Mouse (Mus musculus) limb, embryonic 10.5 days (tissue): Measurements from ENCODE around the gene Siah1a. TPM values are rescaled to one million over a fixed set of nuclear protein-coding genes. Genes with fewer than 3 reads are reported as not detected.

Source experiments
- DNase-seq: peaks from one replicate; pipeline ENCODE4 v3.0.0-alpha.2; 2017; ENCODE audit warnings: low spot score
- H3K27ac ChIP-seq: fragments of 300-500 bp; sonication (generic); 2 replicates; pipeline ENCODE4 v1.5.1; 2016; ENCODE audit warnings: mild to moderate bottlenecking
- H3K27me3 ChIP-seq: fragments of 300-500 bp; sonication (generic); 2 replicates; pipeline ENCODE4 v1.6.1; 2016; ENCODE audit warnings: low read depth, mild to moderate bottlenecking; ENCODE audit not compliant: poor library complexity, severe bottlenecking
- H3K36me3 ChIP-seq: fragments of 300-500 bp; sonication (generic); 2 replicates; pipeline ENCODE4 v1.6.1; 2016; ENCODE audit warnings: mild to moderate bottlenecking, moderate library complexity
- H3K4me1 ChIP-seq: fragments of 300-500 bp; sonication (generic); 2 replicates; pipeline ENCODE4 v1.6.1; 2016
- H3K4me3 ChIP-seq: fragments of 300-500 bp; sonication (generic); 2 replicates; pipeline ENCODE4 v1.5.1; 2016; ENCODE audit warnings: mild to moderate bottlenecking, moderate library complexity
- H3K9me3 ChIP-seq: fragments of 300-500 bp; sonication (generic); replicated peaks from 2 replicates; pipeline ENCODE4 v1.6.1; 2016; ENCODE audit warnings: mild to moderate bottlenecking
- WGBS: fragments of 180-500 bp; shearing (Covaris S2); methylation state at CpG from one replicate; pipeline ENCODE4 v1.1.7; 2016; 5-methylcytosine and 5-hydroxymethylcytosine counted together
- polyA plus RNA-seq: library from polyadenylated mRNA; unstranded; fragments of >200 nt; fragmentation: Nextera tagmentation; extraction: Ambion mirVana; gene quantifications from 2 replicates; pipeline ENCODE4 v1.2.1, GENCODE M21; 2016

Gene Siah1a
- 46.8 and 56.1 TPM in 2 replicates for polyA plus RNA-seq

GRCm38 (mm10) chr8:86745221-86745934 lies at the start of gene Siah1a, which contains the start of gene Gm10638:
Gene Siah1a, minus strand, starts transcription at chr8:86745934.
Gene Gm10638, plus strand, starts transcription at chr8:86745699.
- Histone ChIP-seq H3K9me3 (no peaks in the 10 kb centered on the region), H3K36me3 (no peaks in the 10 kb centered on the region), H3K27ac (peak within 1 kb of the TSS; percentile 100), H3K27me3 (no peaks in the 10 kb centered on the region), H3K4me3 (peak within 1 kb of the TSS; percentile 96), H3K4me1 (peaks cover 29% of the 10 kb centered on the region)
- DNase-seq = peak; percentile 78
- WGBS = under 1% methylated on average over 88 of the region's 88 CpGs

- no peaks in the 10 kb centered on the region for H3K4me1 ChIP-seq
- H3K27ac ChIP-seq = no peak overlapping the region
- no peaks in the 10 kb centered on the region for H3K9me3 ChIP-seq
- H3K27me3 ChIP-seq = no peaks in the 10 kb centered on the region
- H3K36me3 ChIP-seq = no peaks in the 10 kb centered on the region
- DNase-seq = no peak
- WGBS = 46% methylated on average over 6 of the region's 6 CpGs
- no peak overlapping the region for H3K4me3 ChIP-seq
Observed at GRCm38 (mm10) chr8:86794716-86795115, 49.0 kb upstream of the Siah1a start.

GRCm38 (mm10) chr8:86791542-86791941 lies 45.8 kb upstream of the Siah1a start:
- peaks cover 11% of the 10 kb centered on the region; the same call in 1 of the 2 replicates for H3K4me1 ChIP-seq
- WGBS = 86% methylated on average over 6 of the region's 6 CpGs

DNA sequence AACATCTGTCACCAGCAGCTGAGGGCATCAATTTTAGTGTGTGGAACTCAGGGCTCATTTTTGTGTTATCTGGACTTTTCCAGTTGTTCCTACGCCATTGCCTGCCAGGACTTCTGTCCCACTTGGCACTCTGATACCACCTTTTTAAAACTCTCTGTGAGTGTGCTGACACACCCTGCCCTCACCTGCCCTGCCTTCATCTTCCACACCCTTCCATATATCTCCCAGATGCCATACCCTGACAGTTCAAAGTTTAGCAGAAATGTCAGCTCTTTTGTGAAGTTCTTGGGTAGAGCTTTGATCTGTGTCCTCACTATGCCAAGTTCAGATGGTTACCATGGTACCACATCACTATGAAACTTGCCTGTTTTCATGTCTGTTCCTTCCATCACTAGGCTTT lies 43.8 kb upstream of the Siah1a start:
- DNase-seq = no peak
- peaks cover 11% of the 10 kb centered on the region; the same call in 1 of the 2 replicates for H3K4me1 ChIP-seq
- WGBS = 74% methylated on average over 1 of the region's 1 CpGs
- H3K27ac ChIP-seq = no peak overlapping the region
- no peaks in the 10 kb centered on the region for H3K36me3 ChIP-seq
- H3K27me3 ChIP-seq = no peaks in the 10 kb centered on the region
- no peak overlapping the region for H3K4me3 ChIP-seq
- H3K9me3 ChIP-seq = no peaks in the 10 kb centered on the region

More at GRCm38 (mm10) chr8:86791542-86791941, 45.8 kb upstream of the Siah1a start:
- Histone ChIP-seq H3K27ac (no peak overlapping the region), H3K27me3 (no peaks in the 10 kb centered on the region), H3K36me3 (no peaks in the 10 kb centered on the region), H3K9me3 (no peaks in the 10 kb centered on the region), H3K4me3 (no peak overlapping the region)
- DNase-seq = no peak

- Histone ChIP-seq H3K36me3 (no peaks in the 10 kb centered on the region), H3K4me3 (no peak overlapping the region), H3K4me1 (peaks cover 11% of the 10 kb centered on the region; the same call in 1 of the 2 replicates), H3K27me3 (no peaks in the 10 kb centered on the region), H3K9me3 (no peaks in the 10 kb centered on the region), H3K27ac (peak overlapping the region; percentile 17; the same call in 1 of the 2 replicates)
- 85% methylated on average over 12 of the region's 12 CpGs for WGBS
- DNase-seq = no peak
Observed at GRCm38 (mm10) chr8:86787891-86788420, 42.2 kb upstream of the Siah1a start.

GRCm38 (mm10) chr8:86786498-86786897 lies 40.8 kb upstream of the Siah1a start:
- no peak overlapping the region for H3K27ac ChIP-seq
- no peaks in the 10 kb centered on the region for H3K9me3 ChIP-seq
- peaks cover 11% of the 10 kb centered on the region; the same call in 1 of the 2 replicates for H3K4me1 ChIP-seq
- H3K36me3 ChIP-seq = no peaks in the 10 kb centered on the region
- no peak for DNase-seq
- H3K27me3 ChIP-seq = no peaks in the 10 kb centered on the region
- WGBS = 63% methylated on average over 5 of the region's 5 CpGs
- no peak overlapping the region for H3K4me3 ChIP-seq

GRCm38 (mm10) chr8:86781094-86781493 lies 35.4 kb upstream of the Siah1a start:
- 96% methylated on average over 8 of the region's 8 CpGs for whole genome bisulfite sequencing
- H3K4me1 ChIP-seq = 0 out of 2 replicates have a peak, but pooled peaks cover 4% of the 10 kb centered on the region
- H3K27me3 ChIP-seq = no peaks in the 10 kb centered on the region
- no peak overlapping the region for H3K27ac ChIP-seq
- H3K4me3 ChIP-seq = no peak overlapping the region
- no peaks in the 10 kb centered on the region for H3K9me3 ChIP-seq
- no peaks in the 10 kb centered on the region for H3K36me3 ChIP-seq
- no peak for DNase-seq

DNA sequence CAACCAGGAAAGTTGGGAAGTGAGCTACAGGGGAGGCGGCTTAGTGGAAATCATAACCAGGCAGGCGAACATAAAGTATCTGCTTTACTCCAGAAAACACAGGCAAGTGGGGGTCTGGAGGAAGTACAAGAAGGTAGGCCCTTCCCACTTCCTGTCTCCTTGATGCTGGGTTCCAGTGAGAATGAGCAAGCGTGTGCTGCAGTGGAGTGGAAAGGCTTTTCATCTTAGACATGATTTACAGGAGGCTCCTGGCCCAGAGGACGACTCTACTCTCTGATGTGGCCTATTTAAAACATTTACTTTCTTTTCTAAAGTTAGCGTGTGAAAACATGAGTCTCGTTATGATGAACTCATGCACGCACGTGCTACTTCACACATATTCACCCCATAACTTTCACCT lies 33.5 kb upstream of the Siah1a start:
- Histone ChIP-seq H3K27me3 (no peaks in the 10 kb centered on the region), H3K27ac (peak overlapping the region; percentile 19; the same call in 1 of the 2 replicates), H3K4me3 (no peak overlapping the region), H3K9me3 (no peaks in the 10 kb centered on the region), H3K4me1 (0 out of 2 replicates have a peak, but pooled peaks cover 4% of the 10 kb centered on the region), H3K36me3 (no peaks in the 10 kb centered on the region)
- 69% methylated on average over 8 of the region's 8 CpGs for WGBS
- no peak for DNase-seq

DNA sequence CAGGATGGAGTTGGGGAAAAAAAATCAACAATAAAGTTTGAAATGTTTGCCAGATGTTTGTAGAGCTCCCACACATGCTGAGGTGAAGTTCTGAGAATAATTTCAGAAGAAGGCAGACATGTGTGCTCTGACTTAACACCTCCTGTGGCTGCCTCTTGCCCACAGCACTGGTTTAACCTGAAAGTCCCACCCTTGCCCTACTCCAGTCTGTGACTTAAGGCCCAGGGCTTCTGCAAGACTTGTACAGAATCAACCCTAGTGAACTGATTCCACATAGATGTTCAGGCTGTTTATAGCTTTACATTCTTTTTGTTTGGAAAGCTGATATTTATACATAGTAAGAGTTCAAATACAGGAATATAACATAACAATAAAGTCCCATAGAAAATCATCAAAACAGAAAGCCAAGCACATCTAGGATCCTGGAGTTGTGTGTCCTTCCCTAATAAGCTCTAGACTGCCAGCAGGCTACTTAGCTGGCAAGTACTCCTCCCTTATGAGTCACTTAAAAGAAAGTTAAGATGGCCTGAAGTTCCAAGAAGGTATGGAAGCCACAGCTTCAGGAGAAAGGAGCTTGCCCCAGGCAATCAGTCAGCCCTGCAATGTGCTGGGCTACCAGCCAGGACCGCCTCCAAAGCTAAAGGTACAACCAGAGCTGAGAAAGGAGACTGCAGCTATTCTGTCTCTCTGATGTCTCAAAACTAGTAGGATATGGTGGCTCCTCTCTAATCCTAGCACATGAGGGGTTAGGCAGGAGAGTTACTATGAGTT lies 24.4 kb upstream of the Siah1a start:
- 0 out of 2 replicates have a peak, but pooled peaks cover 3% of the 10 kb centered on the region for H3K4me1 ChIP-seq
- no peaks in the 10 kb centered on the region for H3K9me3 ChIP-seq
- no peak overlapping the region for H3K4me3 ChIP-seq
- H3K36me3 ChIP-seq = no peaks in the 10 kb centered on the region
- no peak overlapping the region for H3K27ac ChIP-seq
- no peak for DNase-seq
- 77% methylated on average over 1 of the region's 1 CpGs for WGBS
- H3K27me3 ChIP-seq = no peaks in the 10 kb centered on the region

GRCm38 (mm10) chr8:86768499-86768898 lies 22.8 kb upstream of the Siah1a start:
- no peak for DNase-seq
- Histone ChIP-seq H3K27me3 (no peaks in the 10 kb centered on the region), H3K9me3 (no peaks in the 10 kb centered on the region), H3K4me3 (no peak overlapping the region), H3K27ac (no peak overlapping the region), H3K4me1 (0 out of 2 replicates have a peak, but pooled peaks cover 3% of the 10 kb centered on the region), H3K36me3 (no peaks in the 10 kb centered on the region)
- 84% methylated on average over 5 of the region's 5 CpGs for WGBS

DNA sequence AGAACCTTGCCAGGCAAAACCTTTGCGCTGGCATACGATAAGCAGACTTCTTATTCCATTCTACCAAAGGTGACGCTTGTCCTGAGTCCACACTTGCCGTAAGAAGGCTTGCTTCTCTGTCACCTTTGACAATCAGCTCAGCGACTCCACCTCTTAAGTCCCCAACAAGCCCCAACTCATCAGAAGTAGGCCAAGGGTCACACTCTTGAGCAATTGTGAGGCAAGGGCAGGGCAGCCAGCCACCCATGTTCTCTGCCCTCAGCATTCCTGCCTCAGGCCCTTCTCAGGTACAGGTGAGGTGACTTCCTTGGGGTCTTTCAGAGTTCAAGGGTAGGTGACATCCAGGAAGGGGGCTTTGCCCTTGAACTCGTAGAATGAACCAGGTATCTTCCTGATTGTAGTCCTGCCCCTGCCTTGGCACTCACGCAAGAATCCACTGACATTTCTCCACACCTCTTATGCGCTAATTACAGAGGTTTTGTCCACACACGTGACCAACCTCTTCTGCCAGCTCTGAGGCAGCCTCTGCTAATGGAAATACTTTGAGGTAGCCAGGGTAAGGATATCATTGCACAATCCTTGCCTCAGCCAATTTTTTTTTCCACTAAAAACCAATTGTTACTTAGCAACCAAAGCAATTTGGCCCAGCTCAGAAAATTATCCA lies 20.9 kb upstream of the Siah1a start:
- Histone ChIP-seq H3K27ac (no peak overlapping the region), H3K36me3 (no peaks in the 10 kb centered on the region), H3K4me1 (0 out of 2 replicates have a peak, but pooled peaks cover 3% of the 10 kb centered on the region), H3K9me3 (no peaks in the 10 kb centered on the region), H3K4me3 (no peak overlapping the region), H3K27me3 (no peaks in the 10 kb centered on the region)
- 90% methylated on average over 9 of the region's 9 CpGs for WGBS
- no peak for DNase-seq

GRCm38 (mm10) chr8:86765669-86766068 lies 19.9 kb upstream of the Siah1a start:
- no peaks in the 10 kb centered on the region for H3K9me3 ChIP-seq
- no peaks in the 10 kb centered on the region for H3K27me3 ChIP-seq
- H3K4me1 ChIP-seq = 0 out of 2 replicates have a peak, but pooled peaks cover 3% of the 10 kb centered on the region
- no peaks in the 10 kb centered on the region for H3K36me3 ChIP-seq
- no peak overlapping the region for H3K27ac ChIP-seq
- 94% methylated on average over 8 of the region's 8 CpGs for WGBS
- no peak for DNase-seq
- H3K4me3 ChIP-seq = no peak overlapping the region
